Mouse (Mus musculus) lung, adult 18-20 months (tissue): Measurements from ENCODE around the gene Map2k7.

Experiments
- DNase-seq, 2 experiments: peaks; one replicate each; pipeline ENCODE4 v3.0.0; 2022; ENCODE audit warnings: mixed read lengths in 2 of 2

Gene Map2k7

GRCm38 (mm10) chr8:4238434-4239192, at the start of gene Map2k7, which contains the start of gene Gm49320:
Gene Map2k7, plus strand, starts transcription at chr8:4238740.
Gene Gm49320, plus strand, starts transcription at chr8:4238865.
- DNase-seq, result peak; percentile 100

GRCm38 (mm10) chr8:4189031-4189722, 49.4 kb upstream of the Map2k7 start:
- no peak for DNase-seq

GRCm38 (mm10) chr8:4192305-4192704, 46.2 kb upstream of the Map2k7 start:
- no peak for DNase-seq

- DNase-seq, result peak; percentile 81 to 90
Observed at GRCm38 (mm10) chr8:4192807-4193587, 45.5 kb upstream of the Map2k7 start.

GRCm38 (mm10) chr8:4193588-4193894, 45.0 kb upstream of the Map2k7 start:
- DNase-seq, result no peak

- DNase-seq, result no peak
Observed at GRCm38 (mm10) chr8:4201321-4201720, 37.2 kb upstream of the Map2k7 start.

- DNase-seq, result no peak
Observed at GRCm38 (mm10) chr8:4205246-4206123, 33.1 kb upstream of the Map2k7 start.

- DNase-seq, result peak; percentile 29 to 33
Observed at GRCm38 (mm10) chr8:4206182-4207015, 32.1 kb upstream of the Map2k7 start.

- no peak for DNase-seq
Observed at GRCm38 (mm10) chr8:4207016-4207350, 31.6 kb upstream of the Map2k7 start.

GRCm38 (mm10) chr8:4211097-4211496, 27.4 kb upstream of the Map2k7 start:
- no peak for DNase-seq

GRCm38 (mm10) chr8:4212809-4213209, 25.7 kb upstream of the Map2k7 start:
- DNase-seq, result no peak

GRCm38 (mm10) chr8:4213210-4214005, 25.1 kb upstream of the Map2k7 start:
- DNase-seq, result peak; percentile 85 to 88

- peak; percentile 90 to 93 for DNase-seq
Observed at GRCm38 (mm10) chr8:4214006-4214980, 24.2 kb upstream of the Map2k7 start.

GRCm38 (mm10) chr8:4216296-4216695, 22.2 kb upstream of the Map2k7 start:
- no peak for DNase-seq

- peak in 1 of 2 experiments; percentile 47 for DNase-seq
Observed at GRCm38 (mm10) chr8:4216791-4217621, 21.5 kb upstream of the Map2k7 start, which contains the start of gene Prr36. Gene Prr36, minus strand, starts transcription at chr8:4217459.

- no peak for DNase-seq
Observed at GRCm38 (mm10) chr8:4219617-4220016, 18.9 kb upstream of the Map2k7 start.

- no peak for DNase-seq
Observed at GRCm38 (mm10) chr8:4222059-4222458, 16.5 kb upstream of the Map2k7 start.

GRCm38 (mm10) chr8:4226323-4226722, 12.2 kb upstream of the Map2k7 start:
- DNase-seq, result no peak
